Mouse (Mus musculus) midbrain, embryonic 11.5 days (tissue): ENCODE measurements around the gene Gstz1. TPM values are rescaled to one million over a fixed set of nuclear protein-coding genes. Genes with fewer than 3 reads are reported as not detected.
A peak's percentile ranks its signal among the peaks of the same experiment; 100 is the strongest.

Experiments
- ATAC-seq: fragments of 200-750 bp; cut with Nextera tagmentation; 2 replicates; pipeline ENCODE4 v1.8.0; 2017; ENCODE audit warnings: moderate TSS enrichment, moderate library complexity; ENCODE audit not compliant: low FRiP score
- DNase-seq: peaks from one replicate; pipeline ENCODE4 v3.0.0; 2015; ENCODE audit warnings: low spot score; ENCODE audit errors: missing footprints
- H3K27ac ChIP-seq: fragments of 300-500 bp; sonication (generic); 2 replicates; pipeline ENCODE4 v1.5.1; 2014; ENCODE audit warnings: low read depth, low read length
- H3K27me3 ChIP-seq: fragments of 300-500 bp; sonication (generic); 2 replicates; pipeline ENCODE4 v1.6.1; 2014; ENCODE audit warnings: mild to moderate bottlenecking, low read length, moderate library complexity, mixed read lengths; ENCODE audit not compliant: control insufficient read depth, insufficient read depth
- H3K36me3 ChIP-seq: fragments of 300-500 bp; sonication (generic); 2 replicates; pipeline ENCODE4 v1.6.1; 2014; ENCODE audit warnings: mild to moderate bottlenecking, low read length, moderate library complexity, mixed read lengths; ENCODE audit not compliant: control insufficient read depth, insufficient read depth
- H3K4me1 ChIP-seq: fragments of 300-500 bp; sonication (generic); 2 replicates; pipeline ENCODE4 v1.6.1; 2014; ENCODE audit warnings: low read length; ENCODE audit not compliant: control insufficient read depth, insufficient read depth
- H3K4me2 ChIP-seq: fragments of 300-500 bp; sonication (generic); 2 replicates; pipeline ENCODE4 v1.6.1; 2014; ENCODE audit warnings: mild to moderate bottlenecking, moderate library complexity
- H3K4me3 ChIP-seq: fragments of 300-500 bp; sonication (generic); 2 replicates; pipeline ENCODE4 v1.5.1; 2014; ENCODE audit warnings: low read depth, low read length
- H3K9ac ChIP-seq: fragments of 300-500 bp; sonication (generic); 2 replicates; pipeline ENCODE4 v1.6.1; 2014; ENCODE audit warnings: low read length
- H3K9me3 ChIP-seq: fragments of 300-500 bp; sonication (generic); 2 replicates; pipeline ENCODE4 v1.6.1; 2016; ENCODE audit warnings: low read length; ENCODE audit not compliant: control insufficient read depth
- WGBS: fragments of 180-500 bp; shearing (Covaris S2); extraction: QIAGEN DNeasy Blood & Tissue Kit; methylation state at CpG from one replicate; pipeline ENCODE4 v1.1.7; 2014; 5-methylcytosine and 5-hydroxymethylcytosine counted together
- polyA plus RNA-seq: library from polyadenylated mRNA; unstranded; fragments of >200 nt; fragmentation: Nextera tagmentation; extraction: Ambion mirVana; gene quantifications from 2 replicates; pipeline ENCODE4 v1.2.1, GENCODE M21; 2014

The Gstz1 gene
- polyA plus RNA-seq = 30.7 and 34.6 TPM in 2 replicates

GRCm38 (mm10) chr12:87146966-87147365, at the start of gene Gstz1:
Gene Gstz1, plus strand, starts transcription at chr12:87147165.
- H3K36me3 ChIP-seq = no peaks in the 10 kb centered on the region
- H3K4me1 ChIP-seq = peaks cover 11% of the 10 kb centered on the region
- ATAC-seq = peak; percentile 89
- H3K9me3 ChIP-seq = no peaks in the 10 kb centered on the region; the same call in 1 of the 2 replicates
- WGBS = under 1% methylated on average over 27 of the region's 27 CpGs
- H3K9ac ChIP-seq = peak within 1 kb of the TSS; percentile 75
- peak within 1 kb of the TSS; percentile 66 for H3K4me2 ChIP-seq
- H3K27ac ChIP-seq = peak within 1 kb of the TSS; percentile 88
- H3K27me3 ChIP-seq = no peaks in the 10 kb centered on the region
- no peak for DNase-seq
- H3K4me3 ChIP-seq = peak within 1 kb of the TSS; percentile 83

- peaks cover 5% of the 10 kb centered on the region for H3K4me1 ChIP-seq
- H3K4me3 ChIP-seq = no peak overlapping the region
- 86% methylated on average over 4 of the region's 4 CpGs for WGBS
- no peak overlapping the region for H3K9ac ChIP-seq
- H3K36me3 ChIP-seq = no peaks in the 10 kb centered on the region
- H3K9me3 ChIP-seq = no peaks in the 10 kb centered on the region
- H3K27ac ChIP-seq = no peak overlapping the region
- H3K27me3 ChIP-seq = peaks cover 16% of the 10 kb centered on the region
- H3K4me2 ChIP-seq = no peak overlapping the region
- DNase-seq = no peak
- ATAC-seq = no peak
These were observed 46.6 kb upstream of the Gstz1 start for GRCm38 (mm10) chr12:87100331-87100730.

- Histone ChIP-seq H3K9me3 (no peaks in the 10 kb centered on the region), H3K9ac (0 out of 2 replicates have a peak within 1 kb of the TSS, but pooled peaks have one; percentile 16), H3K27ac (no peak within 1 kb of the TSS), H3K27me3 (peaks cover 16% of the 10 kb centered on the region), H3K4me1 (peaks cover 5% of the 10 kb centered on the region), H3K36me3 (no peaks in the 10 kb centered on the region), H3K4me2 (peak within 1 kb of the TSS; percentile 43), H3K4me3 (peak within 1 kb of the TSS; percentile 24)
- peak; percentile 88 for DNase-seq
- 2% methylated on average over 32 of the region's 32 CpGs for WGBS
- ATAC-seq = peak; percentile 35; the same call in 1 of the 2 replicates
These were observed 44.8 kb upstream of the Gstz1 start, which contains the start of gene Ngb for GRCm38 (mm10) chr12:87102165-87102631. Gene Ngb, minus strand, starts transcription at chr12:87102539.

- peaks cover 16% of the 10 kb centered on the region for H3K27me3 ChIP-seq
- H3K9ac ChIP-seq = no peak overlapping the region
- peaks cover 5% of the 10 kb centered on the region for H3K4me1 ChIP-seq
- no peak overlapping the region for H3K4me2 ChIP-seq
- no peak overlapping the region for H3K27ac ChIP-seq
- no peak overlapping the region for H3K4me3 ChIP-seq
- 98% methylated on average over 4 of the region's 4 CpGs for whole genome bisulfite sequencing
- no peak for DNase-seq
- no peaks in the 10 kb centered on the region for H3K9me3 ChIP-seq
- ATAC-seq = no peak
- 0 out of 2 replicates have a peak, but pooled peaks cover 2% of the 10 kb centered on the region for H3K36me3 ChIP-seq
These were observed 43.5 kb upstream of the Gstz1 start for GRCm38 (mm10) chr12:87103471-87103870.

- DNase-seq (no peak), ATAC-seq (no peak)
- H3K4me1 ChIP-seq = peaks cover 5% of the 10 kb centered on the region
- H3K27me3 ChIP-seq = peaks cover 16% of the 10 kb centered on the region
- H3K9me3 ChIP-seq = no peaks in the 10 kb centered on the region
- no peak overlapping the region for H3K4me3 ChIP-seq
- H3K36me3 ChIP-seq = 0 out of 2 replicates have a peak, but pooled peaks cover 2% of the 10 kb centered on the region
- H3K27ac ChIP-seq = no peak overlapping the region
- H3K4me2 ChIP-seq = no peak overlapping the region
- WGBS = 92% methylated on average over 4 of the region's 4 CpGs
- H3K9ac ChIP-seq = no peak overlapping the region
These were observed 42.2 kb upstream of the Gstz1 start for GRCm38 (mm10) chr12:87104796-87105195.

GRCm38 (mm10) chr12:87107357-87107977, 39.5 kb upstream of the Gstz1 start:
- ATAC-seq (no peak), DNase-seq (no peak)
- no peak overlapping the region for H3K4me2 ChIP-seq
- no peak overlapping the region for H3K4me3 ChIP-seq
- peaks cover 4% of the 10 kb centered on the region for H3K27me3 ChIP-seq
- 41% methylated on average over 3 of the region's 3 CpGs for WGBS
- no peak overlapping the region for H3K27ac ChIP-seq
- no peak overlapping the region for H3K9ac ChIP-seq
- H3K4me1 ChIP-seq = peaks cover under 1% of the 10 kb centered on the region
- H3K9me3 ChIP-seq = no peaks in the 10 kb centered on the region
- H3K36me3 ChIP-seq = peaks cover 4% of the 10 kb centered on the region; the same call in 1 of the 2 replicates

- Histone ChIP-seq H3K36me3 (peaks cover 2% of the 10 kb centered on the region; the same call in 1 of the 2 replicates), H3K4me3 (no peak overlapping the region), H3K27ac (no peak overlapping the region), H3K4me1 (no peaks in the 10 kb centered on the region), H3K9me3 (no peaks in the 10 kb centered on the region), H3K27me3 (no peaks in the 10 kb centered on the region), H3K9ac (no peak overlapping the region), H3K4me2 (no peak overlapping the region)
- DNase-seq = no peak
- ATAC-seq = no peak
- 94% methylated on average over 4 of the region's 4 CpGs for WGBS
These were observed 24.9 kb upstream of the Gstz1 start for GRCm38 (mm10) chr12:87121918-87122589.

- Histone ChIP-seq H3K27ac (no peak overlapping the region), H3K9ac (no peak overlapping the region), H3K4me2 (no peak overlapping the region), H3K9me3 (no peaks in the 10 kb centered on the region), H3K27me3 (no peaks in the 10 kb centered on the region), H3K4me1 (no peaks in the 10 kb centered on the region), H3K36me3 (peaks cover 3% of the 10 kb centered on the region; the same call in 1 of the 2 replicates), H3K4me3 (no peak overlapping the region)
- 56% methylated on average over 4 of the region's 4 CpGs for WGBS
- ATAC-seq (no peak), DNase-seq (no peak)
These were observed 19.7 kb upstream of the Gstz1 start for GRCm38 (mm10) chr12:87127256-87127655.

GRCm38 (mm10) chr12:87130224-87130623, 16.7 kb upstream of the Gstz1 start:
- Histone ChIP-seq H3K4me2 (no peak overlapping the region), H3K4me3 (no peak overlapping the region), H3K36me3 (peaks cover 3% of the 10 kb centered on the region; the same call in 1 of the 2 replicates), H3K9ac (no peak overlapping the region), H3K27me3 (no peaks in the 10 kb centered on the region), H3K4me1 (no peaks in the 10 kb centered on the region), H3K9me3 (no peaks in the 10 kb centered on the region), H3K27ac (no peak overlapping the region)
- DNase-seq = no peak
- ATAC-seq = no peak
- 90% methylated on average over 4 of the region's 4 CpGs for WGBS
